Mouse (Mus musculus): ENCODE measurements around the gene Camsap2. TPM values are rescaled to one million over a fixed set of nuclear protein-coding genes. Genes with fewer than 3 reads are reported as not detected.

The Camsap2 gene
- polyA plus RNA-seq, 1 experiment from 2014 or later, result 26.7 TPM

DNA sequence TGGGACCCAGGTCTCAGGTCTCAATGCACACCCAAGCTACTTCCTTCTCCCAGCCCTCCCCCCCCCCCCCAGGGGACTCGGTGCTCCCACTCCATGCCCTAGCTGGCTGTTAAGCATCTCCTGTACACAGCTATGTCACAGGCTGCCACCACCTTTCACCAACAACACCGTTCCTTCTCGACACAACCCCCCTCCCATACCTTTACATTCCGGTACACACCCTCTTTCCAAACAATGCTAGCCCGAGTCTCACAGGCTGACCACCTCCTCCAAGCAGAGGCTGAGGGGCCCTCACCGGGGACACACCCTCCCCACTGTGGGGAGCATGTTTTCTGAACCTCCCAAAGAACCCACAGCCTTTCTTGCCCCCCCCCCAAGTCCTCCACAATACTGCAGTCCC lies 114.3 kb downstream of the Camsap2 start:
- H3K9me3 ChIP-seq, result no peaks in the 10 kb centered on the region
- no peak overlapping the region for H3K27ac ChIP-seq (replicated peaks)
- H3K4me2 ChIP-seq, result peak overlapping the region; percentile 90
- peaks cover 59% of the 10 kb centered on the region for H3K4me1 ChIP-seq (replicated peaks)
- no peak overlapping the region for H3K9ac ChIP-seq
- H3K27me3 ChIP-seq, result no peaks in the 10 kb centered on the region
- WGBS, result 6% methylated on average over 6 of the region's 6 CpGs
- no peaks in the 10 kb centered on the region for H3K36me3 ChIP-seq
- H3K4me3 ChIP-seq, result peak overlapping the region; percentile 60; the same call in 1 of the 2 replicates
- ATAC-seq (ENCODE audit: low FRiP score, low read depth), result no peak

DNA sequence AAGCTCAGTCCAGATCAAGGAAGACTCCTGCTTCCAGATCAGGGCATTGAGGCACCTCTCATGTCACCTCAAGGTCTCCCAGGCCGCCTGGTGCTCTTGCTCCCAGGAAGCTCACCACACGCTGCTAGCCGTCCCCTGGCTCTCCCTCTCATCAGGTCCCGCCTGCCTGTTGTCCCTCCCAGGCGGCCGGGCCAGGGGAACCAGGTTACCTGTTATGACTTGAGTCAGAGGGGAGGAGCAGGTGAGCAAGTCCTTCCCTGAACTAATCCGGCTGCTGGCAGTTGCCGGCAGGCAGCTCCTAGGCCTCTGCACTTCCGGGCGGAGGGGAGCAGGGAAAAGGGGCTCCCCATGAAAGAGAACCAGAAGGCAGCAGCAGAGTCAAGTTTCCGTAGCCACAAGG lies 115.7 kb downstream of the Camsap2 start:
- H3K27me3 ChIP-seq, result no peaks in the 10 kb centered on the region
- H3K9ac ChIP-seq, result no peak overlapping the region
- WGBS, result 38% methylated on average over 11 of the region's 11 CpGs
- H3K4me1 ChIP-seq (replicated peaks), result peaks cover 64% of the 10 kb centered on the region
- H3K4me3 ChIP-seq, result no peak overlapping the region
- no peak overlapping the region for H3K27ac ChIP-seq (replicated peaks)
- no peak overlapping the region for H3K4me2 ChIP-seq
- H3K9me3 ChIP-seq, result no peaks in the 10 kb centered on the region
- no peak for ATAC-seq (ENCODE audit: low FRiP score, low read depth)
- H3K36me3 ChIP-seq, result no peaks in the 10 kb centered on the region

DNA sequence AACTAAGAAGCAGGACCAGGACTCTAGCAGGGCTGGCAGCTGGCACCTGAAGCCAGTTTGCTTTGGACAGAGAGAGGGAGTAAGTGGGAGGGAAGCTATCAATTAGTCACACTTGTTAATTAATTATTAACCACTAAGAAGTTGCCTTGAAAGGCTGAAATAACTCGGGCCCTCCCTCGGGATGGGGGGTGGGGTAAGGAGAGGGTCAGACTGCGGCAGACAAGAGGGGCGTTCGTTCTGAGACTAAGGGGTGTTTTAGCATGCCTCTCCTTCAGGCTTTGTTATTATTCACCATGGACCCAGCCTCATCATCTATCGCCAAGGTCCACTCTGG lies 116.9 kb downstream of the Camsap2 start:
- no peak overlapping the region for H3K9ac ChIP-seq
- peaks cover 59% of the 10 kb centered on the region for H3K4me1 ChIP-seq (replicated peaks)
- no peak overlapping the region for H3K4me3 ChIP-seq
- no peaks in the 10 kb centered on the region for H3K9me3 ChIP-seq
- WGBS, result 21% methylated on average over 6 of the region's 6 CpGs
- H3K36me3 ChIP-seq, result no peaks in the 10 kb centered on the region
- no peak overlapping the region for H3K27ac ChIP-seq (replicated peaks)
- H3K27me3 ChIP-seq, result no peaks in the 10 kb centered on the region
- ATAC-seq (ENCODE audit: low FRiP score, low read depth), result no peak
- H3K4me2 ChIP-seq, result no peak overlapping the region

DNA sequence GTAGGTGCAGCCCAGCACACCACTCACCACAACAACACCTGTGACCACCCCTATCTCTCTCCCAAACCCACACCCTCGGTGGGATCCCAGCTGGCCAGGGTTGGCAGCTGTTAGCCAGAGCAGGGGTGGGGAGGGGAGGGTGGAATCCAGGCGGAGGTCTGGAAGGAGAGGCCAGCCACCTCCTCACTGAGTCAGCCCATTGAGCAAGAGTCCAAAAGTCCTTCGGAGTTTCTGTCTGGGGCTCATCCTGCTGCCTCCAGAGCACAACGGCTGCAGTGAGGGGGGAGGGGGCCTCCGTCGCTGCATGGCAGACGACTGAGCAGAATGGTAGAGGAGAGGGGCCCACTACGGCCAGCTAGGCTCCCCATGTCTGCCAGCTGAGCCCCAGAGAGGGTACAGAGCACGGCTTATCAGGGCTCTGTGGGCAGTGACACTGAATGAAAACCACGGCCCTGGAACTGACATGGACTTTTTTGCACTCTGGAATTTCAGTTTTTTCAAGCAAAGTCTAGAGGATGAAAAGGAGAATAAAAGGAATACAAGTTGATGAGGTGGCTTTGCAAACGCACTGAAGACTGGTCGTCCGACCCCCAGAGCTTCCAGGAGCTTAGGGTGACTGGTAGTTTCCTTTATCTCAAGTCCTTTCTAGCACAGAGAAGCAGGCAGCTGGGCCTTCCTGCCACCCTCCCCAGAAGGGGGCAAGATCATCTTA lies 117.4 kb downstream of the Camsap2 start:
- WGBS, result 10% methylated on average over 13 of the region's 13 CpGs
- Histone ChIP-seq H3K9ac (no peak overlapping the region), H3K36me3 (no peaks in the 10 kb centered on the region), H3K9me3 (no peaks in the 10 kb centered on the region), H3K27ac (replicated peaks) (no peak overlapping the region), H3K4me2 (0 out of 2 replicates have a peak overlapping the region, but pooled peaks have one; percentile 9), H3K4me1 (replicated peaks) (peaks cover 54% of the 10 kb centered on the region), H3K4me3 (no peak overlapping the region), H3K27me3 (no peaks in the 10 kb centered on the region)
- ATAC-seq (ENCODE audit: low FRiP score, low read depth), result no peak

DNA sequence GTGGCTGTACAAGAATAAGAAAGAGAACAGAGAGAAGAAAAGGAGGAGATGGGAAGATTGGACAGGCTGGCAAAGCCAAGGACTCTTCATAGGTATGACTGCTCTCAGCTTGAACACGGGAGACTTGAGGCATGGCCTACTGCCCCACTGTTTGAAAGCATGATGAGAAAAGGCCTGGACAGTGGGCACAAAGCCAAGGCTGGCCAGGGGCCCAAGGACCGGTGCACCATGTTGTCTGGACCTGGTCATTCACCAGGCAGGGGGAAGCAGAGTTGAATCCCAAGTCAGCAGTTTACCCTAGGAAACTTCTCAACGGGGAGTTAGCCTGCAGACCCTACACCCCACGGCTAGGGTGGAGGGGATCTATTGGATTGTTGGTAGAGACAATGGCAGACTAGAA lies 118.0 kb downstream of the Camsap2 start:
- no peak for ATAC-seq (ENCODE audit: low FRiP score, low read depth)
- no peaks in the 10 kb centered on the region for H3K36me3 ChIP-seq
- no peak overlapping the region for H3K4me2 ChIP-seq
- no peaks in the 10 kb centered on the region for H3K27me3 ChIP-seq
- no peak overlapping the region for H3K27ac ChIP-seq (replicated peaks)
- H3K4me1 ChIP-seq (replicated peaks), result peaks cover 48% of the 10 kb centered on the region
- no peak overlapping the region for H3K9ac ChIP-seq
- 49% methylated on average over 4 of the region's 4 CpGs for WGBS
- H3K4me3 ChIP-seq, result no peak overlapping the region
- no peaks in the 10 kb centered on the region for H3K9me3 ChIP-seq

DNA sequence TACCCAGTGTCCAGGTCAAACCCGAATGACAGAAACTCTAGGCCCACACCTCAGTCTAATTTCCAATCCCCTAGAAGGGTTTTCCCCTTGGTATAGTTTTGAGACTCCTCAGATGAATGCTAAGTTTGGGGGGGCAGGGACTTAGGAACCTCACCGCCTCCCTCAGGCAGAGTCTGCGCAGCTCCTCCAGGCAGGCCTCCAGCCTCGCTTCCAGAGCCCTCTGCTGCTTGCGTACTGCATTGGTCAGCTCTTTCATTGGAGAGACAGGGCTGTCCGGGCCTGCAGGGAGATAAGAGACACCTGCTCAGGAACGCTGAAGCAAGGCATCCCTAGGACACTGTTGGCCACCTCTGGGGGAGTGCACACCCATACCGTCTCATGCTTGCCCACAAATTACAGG lies 119.3 kb downstream of the Camsap2 start:
- peaks cover 35% of the 10 kb centered on the region for H3K4me1 ChIP-seq (replicated peaks)
- no peak overlapping the region for H3K4me3 ChIP-seq
- 95% methylated on average over 8 of the region's 8 CpGs for WGBS
- H3K27me3 ChIP-seq, result no peaks in the 10 kb centered on the region
- H3K9ac ChIP-seq, result no peak overlapping the region
- H3K4me2 ChIP-seq, result no peak overlapping the region
- H3K36me3 ChIP-seq, result no peaks in the 10 kb centered on the region
- no peaks in the 10 kb centered on the region for H3K9me3 ChIP-seq
- no peak for ATAC-seq (ENCODE audit: low FRiP score, low read depth)
- H3K27ac ChIP-seq (replicated peaks), result no peak overlapping the region

DNA sequence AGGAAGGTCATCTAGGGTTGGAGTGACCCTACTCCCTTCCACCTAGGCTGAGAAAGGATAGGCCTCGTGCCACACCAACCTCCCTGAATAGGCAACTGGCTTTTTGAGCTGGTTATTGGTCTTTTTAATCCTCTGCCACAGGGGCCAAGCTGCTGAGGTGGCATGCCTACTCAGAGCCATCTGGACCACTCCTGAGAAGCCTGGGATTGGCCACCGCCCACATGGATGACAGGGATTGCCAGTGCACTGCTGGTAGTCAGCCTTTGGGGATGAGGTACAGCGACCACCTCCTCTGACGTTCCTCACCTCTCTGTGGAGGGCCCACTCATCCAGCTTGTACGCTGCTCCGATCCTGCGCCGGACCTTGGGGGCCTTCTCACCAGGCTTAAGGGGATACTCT lies 120.1 kb downstream of the Camsap2 start:
- Histone ChIP-seq H3K27ac (replicated peaks) (no peak overlapping the region), H3K4me2 (no peak overlapping the region), H3K4me1 (replicated peaks) (peaks cover 30% of the 10 kb centered on the region), H3K27me3 (no peaks in the 10 kb centered on the region), H3K4me3 (no peak overlapping the region), H3K9me3 (no peaks in the 10 kb centered on the region), H3K36me3 (no peaks in the 10 kb centered on the region), H3K9ac (no peak overlapping the region)
- 82% methylated on average over 8 of the region's 8 CpGs for WGBS
- ATAC-seq (ENCODE audit: low FRiP score, low read depth), result no peak

DNA sequence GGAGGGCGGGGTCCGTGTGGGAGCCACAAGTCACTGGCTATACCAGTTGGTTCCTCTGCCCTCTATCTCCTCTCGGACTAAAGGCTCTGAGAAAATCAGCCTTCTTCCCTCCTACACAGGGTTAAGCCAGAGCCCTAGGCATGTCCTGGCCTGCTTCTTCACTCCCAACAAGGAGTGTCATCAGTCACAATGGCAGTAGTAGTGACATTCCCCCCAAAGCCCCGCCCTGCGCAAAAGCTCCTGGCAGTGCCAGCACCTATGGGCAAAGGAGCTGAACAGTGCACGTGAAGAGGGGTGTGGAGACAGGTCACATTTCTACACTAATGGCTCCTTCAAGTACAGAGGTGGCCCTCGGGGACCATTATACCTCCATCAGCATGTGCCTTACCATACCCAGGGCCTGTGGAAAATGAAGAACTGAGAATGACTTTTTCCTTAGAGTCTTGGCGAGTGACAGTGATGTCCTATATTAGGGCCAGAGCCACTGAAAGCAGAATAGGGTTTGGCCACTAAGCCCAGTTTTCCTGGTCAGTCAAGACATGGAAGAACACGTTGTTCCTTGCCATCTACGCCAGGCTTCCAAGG lies 122.1 kb downstream of the Camsap2 start:
- H3K27ac ChIP-seq (replicated peaks), result no peak overlapping the region
- H3K4me1 ChIP-seq (replicated peaks), result peaks cover 20% of the 10 kb centered on the region
- no peak overlapping the region for H3K4me3 ChIP-seq
- H3K9ac ChIP-seq, result no peak overlapping the region
- no peaks in the 10 kb centered on the region for H3K36me3 ChIP-seq
- 89% methylated on average over 10 of the region's 10 CpGs for WGBS
- no peaks in the 10 kb centered on the region for H3K9me3 ChIP-seq
- ATAC-seq (ENCODE audit: low FRiP score, low read depth), result 0 out of 2 replicates have a peak, but pooled peaks have one; percentile 1
- H3K27me3 ChIP-seq, result no peaks in the 10 kb centered on the region
- no peak overlapping the region for H3K4me2 ChIP-seq

DNA sequence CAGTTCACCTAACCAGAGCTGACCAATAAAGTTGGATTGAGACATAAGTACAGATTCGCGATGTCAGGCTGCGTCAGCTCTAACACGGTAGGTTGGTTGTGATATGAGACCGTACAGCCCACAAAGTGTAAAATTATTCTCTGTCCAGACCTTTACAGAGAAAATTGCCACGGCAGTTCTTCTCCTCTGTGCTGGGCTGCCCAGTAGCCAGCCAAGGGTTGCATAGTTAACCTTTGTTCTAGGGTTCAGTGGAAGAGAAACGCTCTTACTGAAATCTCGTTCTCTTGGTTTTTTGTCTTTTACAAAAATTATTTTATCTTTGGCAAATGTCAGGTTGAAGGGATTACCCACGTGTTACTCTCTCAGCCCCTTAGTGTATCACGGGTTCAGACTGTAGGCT lies 123.5 kb downstream of the Camsap2 start:
- Histone ChIP-seq H3K4me3 (no peak overlapping the region), H3K4me2 (no peak overlapping the region), H3K9ac (no peak overlapping the region), H3K9me3 (no peaks in the 10 kb centered on the region), H3K27me3 (no peaks in the 10 kb centered on the region), H3K27ac (replicated peaks) (no peak overlapping the region), H3K4me1 (replicated peaks) (peaks cover 7% of the 10 kb centered on the region), H3K36me3 (no peaks in the 10 kb centered on the region)
- 85% methylated on average over 10 of the region's 10 CpGs for WGBS
- no peak for ATAC-seq (ENCODE audit: low FRiP score, low read depth)

DNA sequence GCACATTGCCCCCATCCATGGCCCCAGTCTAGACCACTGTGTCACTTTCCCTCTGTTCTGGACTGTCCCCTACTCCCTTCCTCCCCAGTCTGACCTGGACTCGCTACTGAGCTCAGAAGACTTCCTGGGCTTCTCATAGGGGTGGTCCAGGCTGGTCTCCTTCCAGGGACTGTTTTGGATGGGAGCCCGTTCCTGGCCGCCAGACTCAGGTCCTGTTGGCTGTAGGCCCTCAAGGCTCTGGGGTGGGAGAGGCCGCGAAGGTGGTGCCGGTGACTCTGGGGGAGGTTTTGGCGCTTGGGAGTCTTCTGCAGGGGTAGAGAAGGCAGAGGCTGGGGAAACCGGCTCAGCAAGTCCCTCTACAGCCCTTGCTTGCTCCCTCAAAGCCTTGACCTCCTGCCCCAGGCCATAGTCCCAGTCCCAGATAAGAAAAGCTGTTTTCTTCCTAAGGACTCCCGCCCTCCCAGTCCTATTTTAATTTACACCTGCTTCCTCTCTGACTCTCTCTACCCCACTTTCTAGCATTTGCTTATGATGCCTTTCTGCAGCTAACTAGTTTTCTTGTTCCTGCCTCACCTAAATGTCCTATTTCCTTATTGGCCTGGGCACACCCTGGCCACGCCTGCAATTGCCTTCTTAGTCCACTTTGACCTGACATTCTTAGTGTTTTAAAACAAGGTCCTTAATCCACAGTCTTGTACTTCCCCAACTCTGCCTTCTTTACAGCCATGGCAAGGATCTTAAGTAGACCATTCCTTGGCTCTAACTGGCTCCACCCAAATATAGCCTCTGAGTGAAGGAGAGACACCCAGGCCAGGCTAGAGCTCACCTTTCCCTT lies 125.7 kb downstream of the Camsap2 start:
- ATAC-seq (ENCODE audit: low FRiP score, low read depth), result no peak
- 86% methylated on average over 10 of the region's 10 CpGs for WGBS

More for the DNA sequence above, 125.7 kb downstream of the Camsap2 start:
- no peaks in the 10 kb centered on the region for H3K36me3 ChIP-seq
- no peak overlapping the region for H3K4me3 ChIP-seq
- no peaks in the 10 kb centered on the region for H3K9me3 ChIP-seq
- no peak overlapping the region for H3K4me2 ChIP-seq
- H3K4me1 ChIP-seq (replicated peaks), result peaks cover 3% of the 10 kb centered on the region
- H3K27ac ChIP-seq (replicated peaks), result no peak overlapping the region
- H3K27me3 ChIP-seq, result no peaks in the 10 kb centered on the region
- no peak overlapping the region for H3K9ac ChIP-seq
